Mouse (Mus musculus): ENCODE data around the gene Bach2. TPM values are rescaled to one million over a fixed set of nuclear protein-coding genes. Genes with fewer than 3 reads are reported as not detected.

The Bach2 gene
- total and polyA plus RNA-seq, 2 experiments from 2014 or later: 13.9 to 14.7 TPM

DNA sequence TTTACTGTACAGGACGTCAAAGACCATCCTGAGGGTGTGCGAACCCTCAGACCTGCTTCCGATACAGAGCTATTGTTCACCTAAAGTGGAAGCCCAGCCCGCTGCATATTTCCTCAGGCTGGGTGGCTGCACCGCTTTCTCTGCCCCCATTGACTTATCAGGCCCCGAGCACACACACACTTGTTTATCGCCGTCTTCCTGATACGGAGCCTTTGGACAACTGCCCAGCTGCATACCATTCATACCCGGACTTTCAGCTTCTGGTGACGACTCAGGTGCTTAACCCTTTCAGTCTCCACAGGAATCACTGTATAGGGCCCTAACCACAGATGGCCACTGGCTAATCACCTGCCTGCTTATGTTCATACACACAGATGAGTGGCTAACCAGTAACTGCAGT lies 99.0 kb downstream of the Bach2 start:
- Histone ChIP-seq H3K4me3 (ENCODE audit: low read length) (no peak overlapping the region), H3K9ac (replicated peaks; ENCODE audit: low read length) (no peak overlapping the region), H3K27ac (no peak overlapping the region), H3K9me3 (ENCODE audit: low read length) (no peaks in the 10 kb centered on the region), H3K4me2 (ENCODE audit: low read depth, low read length) (no peak overlapping the region), H3K4me1 (ENCODE audit: insufficient read depth, low read length) (0 out of 2 replicates have a peak, but pooled peaks cover 4% of the 10 kb centered on the region), H3K27me3 (ENCODE audit: insufficient read depth, low read length) (no peaks in the 10 kb centered on the region), H3K36me3 (ENCODE audit: insufficient read depth, low read length) (no peaks in the 10 kb centered on the region)
- ATAC-seq (no peak), DNase-seq (ENCODE audit: low spot score) (no peak)
- no peak for TF ChIP-seq CTCF (IDR thresholded peaks at IDR 0.05; ENCODE audit: low read depth)
- WGBS: 24% methylated on average over 11 of the region's 11 CpGs

- no peak overlapping the region for H3K4me3 ChIP-seq (ENCODE audit: low read length)
- H3K36me3 ChIP-seq (ENCODE audit: insufficient read depth, low read length): no peaks in the 10 kb centered on the region
- TF ChIP-seq CTCF (IDR thresholded peaks at IDR 0.05; ENCODE audit: low read depth): no peak
- 0 out of 2 replicates have a peak, but pooled peaks cover 4% of the 10 kb centered on the region for H3K4me1 ChIP-seq (ENCODE audit: insufficient read depth, low read length)
- no peaks in the 10 kb centered on the region for H3K27me3 ChIP-seq (ENCODE audit: insufficient read depth, low read length)
- H3K9ac ChIP-seq (replicated peaks; ENCODE audit: low read length): no peak overlapping the region
- no peaks in the 10 kb centered on the region for H3K9me3 ChIP-seq (ENCODE audit: low read length)
- no peak for ATAC-seq
- 84% methylated on average over 10 of the region's 10 CpGs for WGBS
- H3K27ac ChIP-seq: no peak overlapping the region
- DNase-seq (ENCODE audit: low spot score): no peak
- H3K4me2 ChIP-seq (ENCODE audit: low read depth, low read length): no peak overlapping the region
Measured at GRCm38 (mm10) chr4:32338451-32338850, 99.8 kb downstream of the Bach2 start.

- no peaks in the 10 kb centered on the region for H3K27me3 ChIP-seq (ENCODE audit: insufficient read depth, low read length)
- ATAC-seq (no peak), DNase-seq (ENCODE audit: low spot score) (no peak)
- no peak overlapping the region for H3K27ac ChIP-seq
- no peak for TF ChIP-seq CTCF (IDR thresholded peaks at IDR 0.05; ENCODE audit: low read depth)
- no peaks in the 10 kb centered on the region for H3K36me3 ChIP-seq (ENCODE audit: insufficient read depth, low read length)
- H3K4me1 ChIP-seq (ENCODE audit: insufficient read depth, low read length): 0 out of 2 replicates have a peak, but pooled peaks cover 4% of the 10 kb centered on the region
- H3K4me3 ChIP-seq (ENCODE audit: low read length): no peak overlapping the region
- no peak overlapping the region for H3K4me2 ChIP-seq (ENCODE audit: low read depth, low read length)
- 58% methylated on average over 7 of the region's 7 CpGs for WGBS
- no peak overlapping the region for H3K9ac ChIP-seq (replicated peaks; ENCODE audit: low read length)
- H3K9me3 ChIP-seq (ENCODE audit: low read length): no peaks in the 10 kb centered on the region
Measured at GRCm38 (mm10) chr4:32340844-32341243, 102.2 kb downstream of the Bach2 start.

- DNase-seq (ENCODE audit: low spot score): peak; percentile 21
- Histone ChIP-seq H3K4me1 (ENCODE audit: insufficient read depth, low read length) (0 out of 2 replicates have a peak, but pooled peaks cover 4% of the 10 kb centered on the region), H3K4me2 (ENCODE audit: low read depth, low read length) (no peak overlapping the region), H3K9ac (replicated peaks; ENCODE audit: low read length) (no peak overlapping the region), H3K9me3 (ENCODE audit: low read length) (no peaks in the 10 kb centered on the region), H3K36me3 (ENCODE audit: insufficient read depth, low read length) (no peaks in the 10 kb centered on the region), H3K27me3 (ENCODE audit: insufficient read depth, low read length) (no peaks in the 10 kb centered on the region), H3K4me3 (ENCODE audit: low read length) (no peak overlapping the region), H3K27ac (no peak overlapping the region)
- TF ChIP-seq CTCF (IDR thresholded peaks at IDR 0.05; ENCODE audit: low read depth): peak; percentile 46
- 81% methylated on average over 7 of the region's 7 CpGs for WGBS
- ATAC-seq: no peak
Measured at GRCm38 (mm10) chr4:32342269-32342668, 103.7 kb downstream of the Bach2 start.

DNA sequence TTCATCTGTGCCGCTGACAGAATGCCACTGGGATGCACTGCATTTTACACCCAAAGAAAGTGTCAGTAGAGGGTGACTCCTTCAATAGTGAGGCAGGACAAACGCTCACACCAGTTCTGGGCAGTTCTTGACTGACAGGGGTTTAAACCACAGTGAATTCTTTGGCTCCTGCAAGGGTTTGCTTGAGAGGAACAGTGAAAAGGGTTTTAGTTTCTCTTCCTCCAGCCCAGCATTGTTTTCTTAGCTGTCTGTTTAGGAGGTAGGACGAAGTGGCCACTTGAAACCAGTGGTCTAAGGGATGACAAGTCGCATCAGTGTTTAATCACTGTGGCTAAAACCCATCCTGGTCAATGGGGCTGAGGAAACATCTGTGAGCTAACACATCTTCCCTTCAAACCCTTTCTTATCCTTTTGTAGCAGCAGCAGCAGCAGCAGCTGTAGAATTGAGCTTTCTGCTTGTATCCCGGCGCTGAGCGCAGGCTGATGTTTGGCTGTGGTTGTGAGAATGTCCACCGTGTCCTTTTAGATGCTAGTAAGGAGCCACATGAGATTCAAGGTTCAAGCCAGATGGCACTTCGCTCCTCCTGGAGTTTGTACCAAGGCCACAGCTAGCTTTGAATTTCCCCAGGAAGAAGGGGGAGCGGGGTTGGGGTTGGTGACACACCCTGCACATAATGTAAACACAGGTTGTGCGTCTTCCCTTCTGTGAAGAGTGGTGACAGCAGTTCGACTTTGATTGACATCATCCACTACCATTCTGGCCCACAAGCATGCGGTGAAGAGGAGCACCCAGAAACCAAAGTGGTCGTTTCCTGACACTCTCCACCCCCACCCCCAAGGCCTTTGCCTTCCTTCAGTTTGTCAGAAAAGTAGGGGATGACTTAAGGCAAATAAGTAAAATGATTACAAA lies 104.9 kb downstream of the Bach2 start:
- no peak for DNase-seq (ENCODE audit: low spot score)
- Histone ChIP-seq H3K36me3 (ENCODE audit: insufficient read depth, low read length) (no peaks in the 10 kb centered on the region), H3K4me2 (ENCODE audit: low read depth, low read length) (no peak overlapping the region), H3K27ac (peak overlapping the region; percentile 26; the same call in 1 of the 2 replicates), H3K9me3 (ENCODE audit: low read length) (no peaks in the 10 kb centered on the region), H3K4me1 (ENCODE audit: insufficient read depth, low read length) (no peaks in the 10 kb centered on the region), H3K9ac (replicated peaks; ENCODE audit: low read length) (no peak overlapping the region), H3K4me3 (ENCODE audit: low read length) (no peak overlapping the region), H3K27me3 (ENCODE audit: insufficient read depth, low read length) (no peaks in the 10 kb centered on the region)
- 0 out of 2 replicates have a peak, but pooled peaks have one; percentile 38 for ATAC-seq
- TF ChIP-seq CTCF (IDR thresholded peaks at IDR 0.05; ENCODE audit: low read depth): no peak
- WGBS: 61% methylated on average over 14 of the region's 14 CpGs

- H3K36me3 ChIP-seq (ENCODE audit: insufficient read depth, low read length): no peaks in the 10 kb centered on the region
- H3K4me3 ChIP-seq (ENCODE audit: low read length): no peak overlapping the region
- WGBS: 66% methylated on average over 9 of the region's 9 CpGs
- no peaks in the 10 kb centered on the region for H3K27me3 ChIP-seq (ENCODE audit: insufficient read depth, low read length)
- no peaks in the 10 kb centered on the region for H3K4me1 ChIP-seq (ENCODE audit: insufficient read depth, low read length)
- H3K9ac ChIP-seq (replicated peaks; ENCODE audit: low read length): no peak overlapping the region
- no peak overlapping the region for H3K27ac ChIP-seq
- no peak for DNase-seq (ENCODE audit: low spot score)
- TF ChIP-seq CTCF (IDR thresholded peaks at IDR 0.05; ENCODE audit: low read depth): no peak
- H3K9me3 ChIP-seq (ENCODE audit: low read length): no peaks in the 10 kb centered on the region
- ATAC-seq: no peak
- no peak overlapping the region for H3K4me2 ChIP-seq (ENCODE audit: low read depth, low read length)
Measured at GRCm38 (mm10) chr4:32344276-32344675, 105.7 kb downstream of the Bach2 start.

DNA sequence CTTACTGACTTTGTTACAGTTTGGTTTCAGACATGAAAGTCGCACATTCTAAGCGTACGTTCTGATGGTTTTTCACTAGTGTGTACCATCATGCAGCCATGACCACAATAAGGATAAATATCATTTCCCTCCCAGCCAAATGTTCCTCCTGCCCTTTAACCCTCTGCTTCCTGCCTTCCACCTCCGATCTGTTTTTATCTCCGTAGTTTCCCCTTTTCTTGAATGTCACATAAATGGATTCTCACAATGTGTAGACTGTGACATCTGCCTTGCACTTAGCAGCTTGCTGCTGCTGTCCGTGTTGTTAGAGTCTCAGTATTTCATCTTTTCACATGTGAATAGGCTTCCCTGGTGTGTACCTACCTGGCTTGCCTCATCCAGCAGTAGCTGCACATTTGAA lies 108.6 kb downstream of the Bach2 start:
- WGBS: 66% methylated on average over 6 of the region's 6 CpGs
- ATAC-seq (no peak), DNase-seq (ENCODE audit: low spot score) (no peak)
- no peak overlapping the region for H3K27ac ChIP-seq
- no peak overlapping the region for H3K9ac ChIP-seq (replicated peaks; ENCODE audit: low read length)
- no peaks in the 10 kb centered on the region for H3K27me3 ChIP-seq (ENCODE audit: insufficient read depth, low read length)
- H3K4me3 ChIP-seq (ENCODE audit: low read length): no peak overlapping the region
- no peak overlapping the region for H3K4me2 ChIP-seq (ENCODE audit: low read depth, low read length)
- H3K9me3 ChIP-seq (ENCODE audit: low read length): no peaks in the 10 kb centered on the region
- H3K4me1 ChIP-seq (ENCODE audit: insufficient read depth, low read length): no peaks in the 10 kb centered on the region; the same call in 1 of the 2 replicates
- H3K36me3 ChIP-seq (ENCODE audit: insufficient read depth, low read length): no peaks in the 10 kb centered on the region
- no peak for TF ChIP-seq CTCF (IDR thresholded peaks at IDR 0.05; ENCODE audit: low read depth)
